Mouse (Mus musculus) thymus, adult 2 months (tissue): ENCODE data around the gene Nip7. TPM values are rescaled to one million over a fixed set of nuclear protein-coding genes. Genes with fewer than 3 reads are reported as not detected.
A peak's percentile ranks its signal among the peaks of the same experiment; 100 is the strongest.

ENCODE experiments used
- DNase-seq: peaks from one replicate; pipeline ENCODE4 v3.0.0; 2021
- H3K27ac ChIP-seq: fragments of 200-500 bp; 2 replicates; pipeline ENCODE4 v1.5.1; 2012; ENCODE audit warnings: low read length, control low read depth; ENCODE audit not compliant: control insufficient read depth, insufficient read depth
- H3K27me3 ChIP-seq: fragments of 200-500 bp; 2 replicates; pipeline ENCODE4 v1.6.1; 2012; ENCODE audit warnings: mild to moderate bottlenecking, low read length, moderate library complexity, mixed read lengths; ENCODE audit not compliant: control insufficient read depth, insufficient read depth
- H3K36me3 ChIP-seq: fragments of 200-500 bp; 2 replicates; pipeline ENCODE4 v1.6.1; 2012; ENCODE audit warnings: mild to moderate bottlenecking, low read length, moderate library complexity; ENCODE audit not compliant: control insufficient read depth, insufficient read depth
- H3K4me1 ChIP-seq: fragments of 200-500 bp; replicated peaks from 2 replicates; pipeline ENCODE4 v1.6.1; 2012; ENCODE audit warnings: low read length; ENCODE audit not compliant: control insufficient read depth, insufficient read depth
- H3K4me3 ChIP-seq: fragments of 200-500 bp; 2 replicates; pipeline ENCODE4 v1.5.1; 2012; ENCODE audit warnings: mild to moderate bottlenecking, low read length, control low read depth, moderate library complexity; ENCODE audit not compliant: control insufficient read depth, insufficient read depth
- CTCF ChIP-seq: fragments of 200-500 bp; IDR thresholded peaks from 2 replicates; pipeline ENCODE4 v1.5.1; 2012; ENCODE audit warnings: mild to moderate bottlenecking, control low read depth, low read length, moderate library complexity, borderline replicate concordance; ENCODE audit not compliant: control insufficient read depth, poor library complexity, insufficient read depth; ENCODE audit errors: extremely low read depth
- POLR2A ChIP-seq: fragments of 200-500 bp; IDR thresholded peaks from 2 replicates; pipeline ENCODE4 v1.6.1; 2012; ENCODE audit warnings: mild to moderate bottlenecking, low read length, control low read depth, moderate library complexity; ENCODE audit not compliant: control insufficient read depth, poor library complexity, insufficient read depth; ENCODE audit errors: extremely low read depth
- WGBS: fragments of 180-500 bp; shearing (Covaris S2); methylation state at CpG from one replicate; pipeline ENCODE4 v1.1.7; 2018; 5-methylcytosine and 5-hydroxymethylcytosine counted together
- polyA plus RNA-seq: library from polyadenylated mRNA; depleted of rRNA; stranded (reverse); fragments of >200 nt; gene quantifications from 2 replicates; pipeline ENCODE4 v1.2.3, GENCODE M21; 2012

The Nip7 gene
- polyA plus RNA-seq, 1 experiment: 34.1 TPM

GRCm38 (mm10) chr8:107040632-107041031 lies 16.0 kb upstream of the Nip7 start:
- peaks cover 77% of the 10 kb centered on the region for H3K36me3 ChIP-seq
- 73% methylated on average over 7 of the region's 7 CpGs for WGBS

GRCm38 (mm10) chr8:107045478-107045877 lies 11.2 kb upstream of the Nip7 start:
- Histone ChIP-seq H3K27me3 (no peaks in the 10 kb centered on the region), H3K4me3 (no peak overlapping the region), H3K36me3 (peaks cover 68% of the 10 kb centered on the region), H3K4me1 (peaks cover 3% of the 10 kb centered on the region; the same call in 1 of the 2 replicates), H3K27ac (no peak overlapping the region)
- DNase-seq: no peak
- 91% methylated on average over 6 of the region's 6 CpGs for WGBS
- TF ChIP-seq POLR2A (no peak), CTCF (no peak)

More at GRCm38 (mm10) chr8:107040632-107041031, 16.0 kb upstream of the Nip7 start:
- no peak for DNase-seq
- H3K27ac ChIP-seq: no peak overlapping the region
- H3K4me1 ChIP-seq: no peaks in the 10 kb centered on the region
- no peaks in the 10 kb centered on the region for H3K27me3 ChIP-seq
- no peak overlapping the region for H3K4me3 ChIP-seq
- TF ChIP-seq CTCF (no peak), POLR2A (no peak)

GRCm38 (mm10) chr8:107046976-107047375 lies 9.7 kb upstream of the Nip7 start:
- Histone ChIP-seq H3K4me1 (peaks cover 3% of the 10 kb centered on the region; the same call in 1 of the 2 replicates), H3K27ac (no peak overlapping the region), H3K27me3 (no peaks in the 10 kb centered on the region), H3K36me3 (peaks cover 60% of the 10 kb centered on the region), H3K4me3 (no peak overlapping the region)
- 76% methylated on average over 5 of the region's 5 CpGs for WGBS
- DNase-seq: no peak
- TF ChIP-seq POLR2A (no peak), CTCF (no peak)

GRCm38 (mm10) chr8:107048061-107048941 lies 8.4 kb upstream of the Nip7 start, which contains the start of gene Pdf:
Gene Pdf (minus strand): TSS chr8:107048614.
- TF ChIP-seq POLR2A (peak; percentile 73; the same call in 1 of the 2 replicates), CTCF (0 out of 2 replicates have a peak, but pooled peaks have one; percentile 29)
- Histone ChIP-seq H3K36me3 (peaks cover 56% of the 10 kb centered on the region), H3K27me3 (no peaks in the 10 kb centered on the region), H3K27ac (peak within 1 kb of the TSS; percentile 60), H3K4me1 (peaks cover 3% of the 10 kb centered on the region; the same call in 1 of the 2 replicates), H3K4me3 (peak within 1 kb of the TSS; percentile 84)
- WGBS: under 1% methylated on average over 87 of the region's 87 CpGs
- peak; percentile 80 for DNase-seq

- DNase-seq: no peak
Observed at GRCm38 (mm10) chr8:107049480-107049879, 7.2 kb upstream of the Nip7 start.

GRCm38 (mm10) chr8:107052046-107052445 lies 4.6 kb upstream of the Nip7 start:
- H3K4me1 ChIP-seq: peaks cover 3% of the 10 kb centered on the region; the same call in 1 of the 2 replicates
- H3K36me3 ChIP-seq: peaks cover 23% of the 10 kb centered on the region
- DNase-seq: no peak
- WGBS: 97% methylated on average over 8 of the region's 8 CpGs
- no peak overlapping the region for H3K27ac ChIP-seq
- no peaks in the 10 kb centered on the region for H3K27me3 ChIP-seq
- TF ChIP-seq CTCF (no peak), POLR2A (no peak)
- no peak overlapping the region for H3K4me3 ChIP-seq

More at GRCm38 (mm10) chr8:107049480-107049879, 7.2 kb upstream of the Nip7 start:
- no peak for TF ChIP-seq POLR2A
- TF ChIP-seq CTCF: no peak
- 94% methylated on average over 4 of the region's 4 CpGs for WGBS
- Histone ChIP-seq H3K36me3 (peaks cover 47% of the 10 kb centered on the region), H3K27ac (no peak overlapping the region), H3K27me3 (no peaks in the 10 kb centered on the region), H3K4me1 (peaks cover 3% of the 10 kb centered on the region; the same call in 1 of the 2 replicates), H3K4me3 (no peak overlapping the region)

GRCm38 (mm10) chr8:107056973-107057369 lies 294 bp downstream of the Nip7 start:
- H3K36me3 ChIP-seq: peaks cover 22% of the 10 kb centered on the region
- DNase-seq: no peak
- H3K4me1 ChIP-seq: peaks cover 6% of the 10 kb centered on the region
- 1% methylated on average over 33 of the region's 33 CpGs for WGBS
- H3K27ac ChIP-seq: no peak overlapping the region
- H3K4me3 ChIP-seq: peak overlapping the region; percentile 70
- no peaks in the 10 kb centered on the region for H3K27me3 ChIP-seq
- TF ChIP-seq CTCF: 0 out of 2 replicates have a peak, but pooled peaks have one; percentile 5
- TF ChIP-seq POLR2A: no peak
